Mouse (Mus musculus): ENCODE data around the gene Stag1.
"Not testable (repeated sequence)": the region's sequence is repeated elsewhere in the genome, so short reads cannot be mapped to it uniquely, and the experiment has no call there.

The Stag1 gene

DNA sequence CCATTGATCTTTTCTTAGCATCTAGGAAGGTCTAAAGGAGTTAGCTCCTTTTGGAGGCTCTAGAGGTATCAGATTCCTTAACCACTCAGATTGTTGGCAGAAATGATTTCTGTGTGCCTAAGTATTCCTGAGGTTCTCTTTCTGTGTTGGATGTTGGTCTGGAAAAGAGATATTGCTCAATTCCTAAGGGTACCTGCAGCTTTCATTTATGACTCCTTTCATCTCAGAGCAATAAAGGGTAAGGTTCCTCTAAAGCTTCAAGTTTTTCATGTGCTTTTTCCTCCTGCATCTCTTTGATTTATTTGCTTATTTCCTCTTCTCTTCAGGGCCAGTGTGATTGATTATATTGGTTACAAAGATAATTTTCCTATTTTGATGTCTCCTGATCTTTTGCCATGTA is 84.7 kb downstream of the Stag1 start:
- DNase-seq (ENCODE audit: low spot score in 2 of 2): no peak

DNA sequence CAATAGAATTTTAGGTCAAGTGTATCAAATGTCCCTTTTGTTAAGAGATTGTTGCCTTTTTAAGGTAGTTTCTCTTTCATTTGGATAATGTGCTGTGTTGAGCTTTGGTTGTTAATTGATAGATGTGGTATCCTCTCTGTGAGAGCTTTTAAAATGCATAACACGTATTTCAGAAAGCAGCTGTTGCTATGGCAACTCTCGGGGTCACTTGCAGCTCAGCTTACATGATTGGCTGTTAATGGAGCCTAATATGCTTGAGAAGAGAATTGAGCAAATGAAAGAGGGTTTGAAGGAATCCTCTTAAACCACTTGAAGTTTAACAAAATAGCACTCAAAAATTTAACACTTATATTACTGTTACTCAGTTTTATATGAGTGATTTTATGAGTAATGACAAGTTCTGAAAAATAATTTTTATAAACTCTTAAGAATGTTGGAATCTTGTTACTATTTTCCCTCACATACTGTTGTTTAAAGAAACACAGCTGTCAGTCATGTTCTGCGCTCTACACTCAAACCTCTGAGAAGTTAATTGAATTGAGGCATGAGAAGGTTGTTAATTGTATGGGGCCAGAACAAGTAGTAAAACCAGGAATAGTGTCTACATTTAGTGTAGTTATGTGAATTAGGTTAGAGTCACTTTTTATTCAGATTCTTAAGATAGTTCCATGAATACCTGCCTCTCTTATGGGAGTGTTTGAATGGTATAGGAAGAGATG is 88.3 kb downstream of the Stag1 start:
- no peak for DNase-seq (ENCODE audit: low spot score in 2 of 2)

DNA sequence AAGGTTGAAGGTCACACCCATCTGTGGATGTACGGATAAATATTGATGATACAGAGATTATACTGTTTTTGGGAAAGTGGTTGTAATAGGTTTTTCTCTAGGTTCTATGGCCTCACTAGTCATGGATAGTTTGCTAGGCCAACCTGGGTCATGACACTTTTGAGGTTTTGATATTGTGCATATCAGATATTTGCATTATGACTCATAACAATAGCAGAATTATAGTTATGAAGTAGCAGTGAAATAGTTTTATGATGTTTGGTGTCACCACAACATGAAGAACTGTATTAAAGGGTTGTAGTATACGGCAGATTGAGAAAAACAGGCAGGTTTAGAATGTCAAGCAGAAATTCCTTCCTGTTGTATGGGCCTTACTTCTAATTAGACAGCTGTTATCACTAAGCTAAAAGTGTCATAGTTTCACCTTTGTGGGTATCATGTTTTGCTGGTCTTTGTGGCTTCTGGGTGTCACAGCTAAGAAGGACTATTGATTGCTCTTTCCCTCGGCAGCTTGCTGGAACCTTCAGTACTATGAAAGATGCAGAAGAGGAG is 92.2 kb downstream of the Stag1 start:
- DNase-seq (ENCODE audit: low spot score in 2 of 2): no peak

DNA sequence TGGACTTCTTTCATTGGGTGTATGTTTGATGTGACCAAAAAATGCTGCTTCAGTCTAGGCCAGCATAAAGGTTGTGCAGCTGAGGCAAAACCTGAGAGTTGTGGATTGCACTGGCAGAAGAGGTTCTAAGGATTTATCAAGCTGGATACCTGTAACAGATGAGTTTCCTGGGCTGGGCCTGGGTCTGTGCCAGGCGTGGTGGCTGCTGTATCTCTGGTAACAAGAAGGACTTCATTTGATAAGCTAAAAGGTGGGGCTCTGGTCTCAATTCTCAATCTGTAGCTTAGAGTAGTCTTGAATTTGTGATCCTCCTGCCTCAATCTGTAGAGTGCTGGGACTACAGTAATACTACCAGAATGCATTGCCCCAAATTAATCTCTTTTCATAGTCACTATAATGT is 94.6 kb downstream of the Stag1 start:
- DNase-seq (ENCODE audit: low spot score in 2 of 2): no peak

DNA sequence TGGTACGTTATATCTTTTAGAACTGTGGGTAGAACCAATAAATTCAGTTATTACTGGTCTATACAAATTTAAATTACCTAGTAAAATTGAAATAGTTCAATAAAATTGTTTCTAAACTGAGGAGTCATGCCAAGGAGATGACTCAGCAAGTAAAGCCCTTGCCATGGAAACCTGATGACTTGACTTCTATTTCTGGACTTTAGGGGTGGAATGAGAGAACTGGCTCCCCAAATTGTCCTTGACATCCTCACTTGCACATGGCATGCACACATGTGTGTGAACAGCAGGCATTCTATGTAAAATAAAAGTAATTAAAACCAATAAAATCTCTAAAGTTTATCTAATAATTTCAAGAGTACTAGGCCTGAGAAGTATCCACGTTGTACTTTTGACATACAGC is 98.9 kb downstream of the Stag1 start:
- no peak for DNase-seq (ENCODE audit: low spot score in 2 of 2)

DNA sequence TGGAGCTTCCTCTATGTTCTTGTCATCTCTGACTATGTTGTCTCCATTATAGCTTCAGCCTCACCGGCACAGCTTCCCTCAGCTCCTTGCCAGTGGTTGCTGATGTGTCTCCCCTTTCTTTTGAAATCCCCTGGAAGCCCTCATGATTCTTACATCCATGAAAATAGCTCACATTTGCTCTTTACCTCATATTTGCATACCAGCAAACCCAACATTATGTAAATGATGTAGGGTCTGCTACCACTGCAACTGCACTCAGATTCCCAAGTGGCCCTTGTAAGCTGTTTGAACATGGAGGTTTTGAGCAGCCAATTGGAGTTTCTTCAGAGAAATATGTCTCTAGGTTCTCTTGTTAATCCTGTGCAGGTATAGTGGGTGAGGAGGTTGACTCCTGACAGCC is 110.0 kb downstream of the Stag1 start:
- DNase-seq (ENCODE audit: low spot score in 2 of 2): no peak

DNA sequence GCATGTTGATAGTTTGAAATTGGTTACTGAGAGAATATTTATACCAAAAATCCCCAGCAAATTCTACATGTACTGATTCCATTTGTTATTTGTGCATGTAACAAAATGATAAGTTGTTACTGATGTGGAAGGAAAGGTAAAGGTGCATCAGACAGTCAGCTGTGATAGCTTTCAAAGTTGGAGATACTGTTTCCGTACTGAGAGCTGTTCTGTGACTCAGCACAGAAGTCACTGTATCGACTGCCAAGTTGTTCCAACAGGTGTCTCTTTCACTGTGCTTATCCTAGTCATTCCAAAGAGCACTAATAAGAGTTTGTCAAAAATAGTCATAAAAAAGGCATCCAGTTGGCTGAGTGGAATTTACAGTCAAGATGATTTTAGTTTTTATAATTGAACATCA is 114.1 kb downstream of the Stag1 start:
- DNase-seq (ENCODE audit: low spot score in 2 of 2): no peak

DNA sequence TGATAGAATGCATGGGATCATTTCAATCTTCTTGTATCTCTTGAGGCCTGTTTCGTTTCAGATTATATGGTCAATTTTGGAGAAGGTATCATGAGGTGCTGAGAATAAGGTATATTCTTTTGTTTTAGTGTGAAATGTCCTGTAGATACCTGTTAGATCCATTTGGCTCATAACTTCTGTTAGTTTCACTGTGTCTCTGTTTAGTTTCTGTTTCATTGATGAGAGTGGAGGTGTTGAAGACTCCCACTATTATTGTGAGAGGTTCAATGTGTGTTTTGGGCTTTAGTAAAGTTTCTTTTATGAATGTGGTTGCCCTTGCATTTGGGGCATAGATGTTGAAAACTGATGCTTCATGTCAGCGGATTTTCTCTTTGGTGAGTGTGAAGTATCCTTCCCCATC is 127.2 kb downstream of the Stag1 start:
- DNase-seq (ENCODE audit: low spot score in 2 of 2): not testable (repeated sequence)

DNA sequence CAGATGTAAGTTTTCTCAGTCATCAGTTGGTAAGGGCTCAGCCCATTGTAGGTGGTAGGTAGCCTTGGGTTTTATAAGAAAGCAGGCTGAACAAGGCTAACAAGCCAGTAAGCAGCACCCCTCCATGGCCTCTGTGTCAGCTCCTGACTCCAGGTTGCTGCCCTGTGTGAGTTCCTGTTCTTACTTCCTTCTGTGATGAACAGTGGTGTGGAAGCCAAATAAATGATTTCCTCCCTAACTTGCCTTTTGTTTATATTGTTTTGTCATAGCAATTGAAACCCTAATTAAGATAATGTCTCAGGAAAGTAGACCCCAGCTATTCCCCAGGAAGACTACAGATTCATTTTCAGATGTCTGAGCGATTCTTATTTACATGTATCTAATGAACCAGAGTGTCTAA is 134.2 kb downstream of the Stag1 start:
- DNase-seq (ENCODE audit: low spot score in 2 of 2): no peak

DNA sequence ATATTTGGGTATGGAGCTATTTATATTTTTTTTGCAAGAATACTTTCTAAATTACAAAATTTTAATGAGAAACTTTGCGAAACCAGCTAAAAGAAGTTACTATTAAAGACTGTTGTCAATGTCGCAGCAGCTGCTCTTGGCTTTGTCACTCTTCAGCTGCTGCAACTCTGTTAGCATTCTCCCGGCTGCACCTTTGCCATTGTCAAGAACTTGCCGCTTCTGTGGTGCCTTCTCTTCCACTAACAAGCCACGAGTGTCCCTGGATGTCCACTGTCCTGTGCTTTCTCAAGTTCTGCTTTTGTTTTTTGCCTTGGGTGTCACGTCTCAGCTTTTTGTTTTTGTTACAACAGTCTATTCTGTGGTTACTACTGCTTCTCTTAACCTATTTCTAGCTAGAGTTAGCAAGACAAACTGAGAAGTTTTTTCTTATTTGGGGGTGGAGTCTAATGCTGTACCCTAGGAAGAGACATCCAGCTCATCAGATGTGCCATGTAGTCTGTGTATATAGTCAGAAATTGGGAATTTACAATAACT is 136.4 kb downstream of the Stag1 start:
- no peak for DNase-seq (ENCODE audit: low spot score in 2 of 2)

DNA sequence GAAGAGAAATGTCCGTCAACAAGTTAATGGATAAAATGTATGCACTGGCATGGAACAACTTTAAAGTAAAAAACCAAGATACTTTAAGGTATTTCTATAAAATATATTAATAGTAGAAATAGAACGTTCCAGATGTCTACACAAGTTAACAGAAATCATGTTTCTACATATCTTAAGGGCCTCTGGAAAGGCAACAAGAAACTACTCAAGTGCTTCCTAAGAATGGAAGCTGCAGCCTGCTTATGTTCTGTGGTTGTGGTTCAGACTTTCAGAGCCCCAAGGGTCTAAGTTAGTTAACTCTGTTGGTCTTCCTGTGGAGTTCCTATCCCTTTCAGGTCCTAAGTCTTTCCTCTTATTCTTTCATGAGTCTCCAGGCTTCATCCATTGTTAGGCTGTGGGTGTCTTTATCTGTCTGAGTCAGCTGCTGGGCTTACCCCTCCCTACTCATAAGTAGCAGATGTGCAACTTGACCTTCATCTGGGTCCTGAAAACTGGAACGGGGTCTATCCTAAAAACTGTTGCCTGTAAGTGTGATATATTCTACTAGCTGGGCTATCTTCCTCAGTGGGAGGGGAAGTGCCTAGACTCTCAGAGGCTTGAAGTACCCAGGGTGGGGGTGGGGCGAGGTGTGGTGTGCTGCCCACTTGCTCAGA is 138.5 kb downstream of the Stag1 start:
- DNase-seq (ENCODE audit: low spot score in 2 of 2): no peak

DNA sequence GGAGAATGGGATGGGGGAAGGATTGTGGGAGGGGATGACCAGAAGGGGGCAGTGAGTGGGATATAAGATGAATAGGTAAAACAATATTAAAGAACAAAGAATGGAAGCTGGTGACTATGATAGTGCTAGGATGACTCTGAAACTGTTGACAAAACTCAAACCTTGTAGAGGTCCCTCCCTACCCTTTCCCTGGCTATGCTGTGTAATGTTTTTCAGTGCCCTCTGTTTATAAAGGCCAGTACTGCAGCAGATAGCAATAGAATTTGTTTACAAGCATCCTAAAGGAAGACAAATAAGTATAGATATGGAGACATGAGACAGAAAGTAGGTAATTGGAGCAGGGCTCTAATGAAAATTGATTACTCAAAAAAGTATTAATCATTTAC is 139.0 kb downstream of the Stag1 start:
- DNase-seq (ENCODE audit: low spot score in 2 of 2): no peak

DNA sequence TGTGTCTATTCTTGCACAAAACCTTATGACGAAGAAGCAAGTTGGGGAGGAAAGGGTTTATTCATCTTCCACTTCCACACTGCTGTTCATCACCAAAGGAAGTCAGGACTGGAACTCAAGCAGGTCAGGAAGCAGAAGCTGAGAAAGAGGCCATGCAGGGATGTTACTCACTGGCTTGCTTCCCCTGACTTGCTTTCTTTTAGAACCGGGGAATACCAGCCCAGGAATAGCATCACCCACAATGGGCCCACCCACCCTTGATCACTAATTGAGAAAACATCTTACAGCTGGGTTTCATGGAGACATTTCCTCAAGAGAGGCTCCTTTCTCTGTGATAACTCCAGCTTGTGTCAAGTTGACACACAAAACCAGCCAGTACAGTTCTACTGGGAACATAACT is 179.6 kb downstream of the Stag1 start:
- not testable (repeated sequence) for DNase-seq (ENCODE audit: low spot score in 2 of 2)

DNA sequence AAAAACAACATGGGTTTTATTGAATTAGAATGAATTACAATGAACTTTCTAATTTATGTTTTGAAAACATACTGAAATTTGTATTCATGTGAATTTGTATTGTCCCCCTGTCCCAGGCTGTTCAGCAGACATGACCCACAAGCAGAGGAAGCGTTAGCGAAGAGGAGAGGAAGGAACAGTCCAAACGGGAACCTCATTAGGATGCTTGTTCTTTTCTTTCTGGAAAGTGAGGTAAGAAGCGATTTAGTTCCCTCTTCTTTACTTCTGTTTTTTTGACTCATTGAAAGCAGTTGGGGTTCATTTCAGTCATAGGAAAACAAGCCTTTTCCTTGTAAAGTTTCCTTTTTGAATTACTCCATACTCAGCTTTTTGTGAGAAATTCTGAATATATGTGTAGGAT is 268.4 kb downstream of the Stag1 start:
- DNase-seq (ENCODE audit: low spot score in 2 of 2): no peak

DNA sequence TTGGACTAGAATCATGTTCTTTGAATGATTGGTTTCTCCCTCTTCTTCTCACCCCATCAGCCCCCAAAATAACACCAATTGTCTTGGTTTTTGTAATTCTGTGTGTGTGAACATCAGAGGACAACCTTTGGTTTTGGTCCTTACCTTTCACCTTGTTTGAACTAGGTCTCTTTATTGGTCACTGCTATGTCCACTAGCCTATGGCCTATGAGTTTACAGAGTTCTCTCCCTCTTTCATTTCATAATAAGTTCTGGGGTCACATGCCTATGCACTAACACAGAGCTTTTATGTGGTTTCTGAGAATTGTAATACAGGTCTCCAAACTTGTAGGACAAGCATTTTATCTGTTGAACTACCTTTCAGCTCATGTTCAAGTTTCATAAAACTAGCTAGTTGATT is 272.0 kb downstream of the Stag1 start:
- DNase-seq (ENCODE audit: low spot score in 2 of 2): no peak

DNA sequence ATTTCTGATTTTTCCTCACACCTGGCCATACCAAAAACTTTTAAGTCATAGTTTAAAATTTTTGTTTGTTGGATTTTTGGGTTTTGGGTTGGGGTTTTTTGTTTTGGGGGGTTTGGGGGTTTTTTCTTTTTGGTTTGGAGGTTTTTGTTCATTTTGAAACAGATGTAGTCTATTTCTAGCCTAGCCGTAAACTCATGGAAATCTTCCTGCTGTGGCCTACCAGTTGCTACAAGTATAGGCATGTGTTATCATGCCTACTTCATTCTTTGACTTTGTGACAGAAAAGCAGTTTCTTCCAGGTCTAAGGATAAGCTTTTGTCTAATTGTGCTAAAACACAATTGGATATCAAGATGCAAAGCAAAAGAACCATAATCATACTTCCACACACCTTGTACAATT is 298.5 kb downstream of the Stag1 start:
- no peak for DNase-seq (ENCODE audit: low spot score in 2 of 2)

DNA sequence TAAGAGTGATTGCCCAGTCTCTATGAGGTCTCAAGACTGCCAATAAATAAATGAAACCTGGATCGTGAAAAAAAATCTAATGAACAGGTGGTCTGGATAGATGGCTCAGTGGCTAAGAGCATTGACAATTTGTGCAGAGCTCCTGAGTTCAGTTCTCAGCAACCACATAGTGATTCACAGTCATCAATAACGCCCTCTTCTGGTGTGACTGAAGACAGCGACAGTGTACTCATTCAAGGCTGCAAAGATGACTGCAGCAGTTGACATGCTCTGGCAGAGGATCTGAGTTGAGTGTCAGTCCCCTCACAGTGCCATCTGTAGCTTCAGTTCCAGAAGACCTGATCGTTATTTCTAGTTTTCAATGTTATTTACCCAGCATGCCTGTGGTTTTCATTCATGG is 300.4 kb downstream of the Stag1 start:
- no peak for DNase-seq (ENCODE audit: low spot score in 2 of 2)

DNA sequence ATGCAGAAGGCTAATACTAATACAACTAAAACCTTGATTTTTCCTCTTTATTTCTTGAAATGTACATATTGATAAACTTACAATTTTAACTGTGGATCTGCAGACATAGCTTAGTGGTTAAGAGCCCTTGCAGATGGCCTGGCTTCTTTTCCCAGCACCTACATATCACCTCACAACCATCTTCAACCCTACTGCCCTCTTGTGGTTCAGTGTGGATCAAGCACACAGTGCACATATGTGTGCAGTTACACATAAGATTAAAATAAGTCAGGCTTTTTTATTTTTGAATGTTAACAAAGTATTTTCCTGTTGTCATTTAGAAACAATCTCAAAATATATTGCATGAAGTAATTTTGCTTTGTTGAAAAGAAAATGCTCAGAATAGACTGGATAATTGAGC is 312.8 kb downstream of the Stag1 start:
- DNase-seq (ENCODE audit: low spot score in 2 of 2): no peak

DNA sequence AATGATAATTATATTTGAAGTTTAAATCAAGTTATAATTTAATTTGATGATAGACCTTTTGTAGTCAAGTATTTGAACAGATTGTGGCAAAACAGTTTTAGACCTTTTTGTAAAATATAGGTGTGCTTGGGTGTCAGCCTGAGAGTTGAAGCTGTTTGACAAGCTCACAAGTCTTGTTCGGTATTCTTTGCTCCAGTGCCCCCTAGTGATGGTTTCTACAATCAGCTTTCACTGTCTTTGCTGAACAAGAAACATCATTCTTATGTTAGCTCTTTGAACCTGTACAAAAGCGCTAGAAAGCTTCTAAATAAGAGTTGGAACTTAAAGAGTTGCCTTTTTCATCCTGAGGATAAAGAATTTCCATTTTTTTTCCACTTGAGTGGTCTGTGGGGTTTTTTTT is 319.5 kb downstream of the Stag1 start:
- no peak for DNase-seq (ENCODE audit: low spot score in 2 of 2)

DNA sequence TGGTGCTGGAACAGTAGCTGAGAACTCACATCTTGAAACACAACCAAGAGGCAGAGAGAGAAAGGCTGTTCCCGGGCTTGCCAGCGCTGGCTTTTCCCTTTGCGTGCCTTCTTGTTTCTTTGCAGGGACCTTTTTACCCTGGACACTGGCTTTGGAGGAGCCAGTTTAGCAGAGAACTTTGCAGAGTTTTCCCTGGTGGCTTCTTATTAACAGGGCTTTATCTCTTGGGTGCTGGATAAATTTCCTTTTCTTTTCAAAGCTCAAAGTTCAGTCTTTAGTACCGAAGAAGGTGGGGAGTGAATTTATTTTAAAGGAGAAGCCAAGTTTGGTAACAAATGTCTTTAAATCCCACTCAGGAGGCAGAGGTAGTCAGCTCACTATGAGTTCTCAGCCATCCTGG is 329.0 kb downstream of the Stag1 start:
- DNase-seq (ENCODE audit: low spot score in 2 of 2): no peak

DNA sequence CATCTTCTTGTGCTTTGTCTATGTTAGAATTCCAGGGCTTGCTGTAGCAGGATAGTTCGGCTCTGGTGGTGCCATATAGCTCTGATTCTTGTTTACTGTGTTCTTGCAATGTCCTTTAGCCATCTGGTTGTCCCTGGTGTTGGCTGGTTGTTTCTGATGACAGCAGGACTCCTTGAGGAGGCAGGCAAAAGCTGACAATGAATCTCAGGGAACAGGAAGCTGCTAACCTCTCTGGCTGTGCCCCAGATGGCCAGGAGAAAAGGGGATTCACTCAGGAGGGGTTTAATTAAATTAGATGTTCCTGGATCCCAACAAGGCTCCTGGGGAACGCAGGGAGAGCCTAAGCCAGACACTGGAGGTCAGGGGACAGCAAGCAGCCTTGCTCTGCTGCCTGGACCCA is 344.4 kb downstream of the Stag1 start:
- DNase-seq (ENCODE audit: low spot score in 2 of 2): no peak

DNA sequence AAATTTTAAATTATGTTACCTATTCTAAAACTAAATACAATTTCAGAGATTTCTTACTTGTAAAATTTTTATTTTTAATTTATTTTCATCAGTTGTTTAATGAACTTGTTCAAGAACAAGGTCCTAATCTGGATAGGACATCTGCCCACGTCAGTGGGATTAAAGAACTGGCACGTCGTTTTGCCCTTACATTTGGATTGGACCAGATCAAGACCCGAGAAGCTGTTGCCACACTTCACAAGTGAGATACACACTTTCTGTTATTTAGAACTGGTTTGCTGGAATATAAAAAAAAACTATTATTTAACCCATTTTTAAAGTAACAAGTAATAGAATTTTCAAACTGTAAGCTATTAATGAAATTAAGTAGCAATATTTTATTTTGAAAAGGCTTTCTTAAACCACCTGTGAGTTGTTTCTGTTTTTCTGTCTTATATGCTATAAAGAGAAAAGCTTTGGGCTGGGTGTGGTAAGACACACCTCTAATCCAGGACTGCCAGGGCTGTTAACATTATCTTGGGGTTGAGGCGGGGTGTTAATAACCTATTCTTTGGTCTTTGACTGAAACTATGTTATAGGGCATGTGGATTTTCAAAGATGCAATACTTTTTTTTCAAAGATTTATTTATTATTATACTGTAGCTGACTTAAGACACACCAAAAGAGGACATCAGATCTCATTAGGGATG is 347.2 kb downstream of the Stag1 start:
- no peak for DNase-seq (ENCODE audit: low spot score in 2 of 2)

DNA sequence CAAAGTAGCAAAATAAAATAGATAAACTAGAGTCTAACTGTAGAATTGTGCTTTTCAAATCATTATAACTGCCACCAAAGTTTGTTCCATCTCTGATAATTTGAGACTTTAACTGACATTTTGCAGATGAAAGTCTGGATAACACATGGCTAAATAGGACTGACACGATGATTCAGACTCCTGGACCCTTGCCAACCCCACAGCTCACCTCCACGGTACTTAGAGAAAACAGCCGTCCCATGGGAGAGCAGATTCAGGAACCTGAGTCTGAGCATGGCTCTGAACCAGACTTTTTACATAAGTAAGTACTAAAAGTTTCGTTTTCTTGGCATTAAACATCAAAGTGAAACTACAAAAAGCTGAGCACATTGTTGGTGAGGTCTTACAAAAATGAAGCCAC is 353.9 kb downstream of the Stag1 start:
- DNase-seq (ENCODE audit: low spot score in 2 of 2): peak in 1 of 2 experiments; percentile 21
